Mouse (Mus musculus): ENCODE results near the gene Ntsr2.

The Ntsr2 gene

GRCm38 (mm10) chr12:16653332-16654093 lies at the start of gene Ntsr2:
TSS of gene Ntsr2 (plus strand) at chr12:16653382.
- H3K36me3 ChIP-seq (ENCODE audit: insufficient read depth, low read length) = no peaks in the 10 kb centered on the region
- H3K9me3 ChIP-seq (ENCODE audit: low read length) = no peaks in the 10 kb centered on the region
- H3K4me1 ChIP-seq (replicated peaks; ENCODE audit: low read depth, low read length) = no peaks in the 10 kb centered on the region; the same call in 1 of the 2 replicates
- H3K27me3 ChIP-seq (ENCODE audit: insufficient read depth, low read length) = peaks cover 82% of the 10 kb centered on the region
- no peak for TF ChIP-seq POU5F1 (IDR thresholded peaks at IDR 0.05; ENCODE audit: borderline replicate concordance, low read length)
- TF ChIP-seq CTCF (conservative IDR thresholded peaks at IDR 0.05; ENCODE audit: low read length) = no peak
- no peak for TF ChIP-seq NANOG (IDR thresholded peaks at IDR 0.05; ENCODE audit: borderline replicate concordance, low read length)
- H3K4me3 ChIP-seq (replicated peaks; ENCODE audit: low read length) = peak within 1 kb of the TSS; percentile 74

- H3K36me3 ChIP-seq (ENCODE audit: insufficient read depth, low read length) = no peaks in the 10 kb centered on the region
- no peak for TF ChIP-seq NANOG (IDR thresholded peaks at IDR 0.05; ENCODE audit: borderline replicate concordance, low read length)
- TF ChIP-seq POU5F1 (IDR thresholded peaks at IDR 0.05; ENCODE audit: borderline replicate concordance, low read length) = no peak
- no peak for TF ChIP-seq CTCF (conservative IDR thresholded peaks at IDR 0.05; ENCODE audit: low read length)
- H3K27me3 ChIP-seq (ENCODE audit: insufficient read depth, low read length) = no peaks in the 10 kb centered on the region
- no peaks in the 10 kb centered on the region for H3K4me1 ChIP-seq (replicated peaks; ENCODE audit: low read depth, low read length)
- H3K9me3 ChIP-seq (ENCODE audit: low read length) = no peaks in the 10 kb centered on the region
- no peak overlapping the region for H3K4me3 ChIP-seq (replicated peaks; ENCODE audit: low read length)
Observed at GRCm38 (mm10) chr12:16605624-16606023, 47.6 kb upstream of the Ntsr2 start.

GRCm38 (mm10) chr12:16610936-16611335 lies 42.2 kb upstream of the Ntsr2 start, which contains the start of gene Lpin1:
TSS of gene Lpin1 (minus strand) at chr12:16610966.
- H3K4me3 ChIP-seq (replicated peaks; ENCODE audit: low read length) = no peak within 1 kb of the TSS
- no peaks in the 10 kb centered on the region for H3K36me3 ChIP-seq (ENCODE audit: insufficient read depth, low read length)
- H3K9me3 ChIP-seq (ENCODE audit: low read length) = no peaks in the 10 kb centered on the region
- TF ChIP-seq POU5F1 (IDR thresholded peaks at IDR 0.05; ENCODE audit: borderline replicate concordance, low read length) (no peak), CTCF (conservative IDR thresholded peaks at IDR 0.05; ENCODE audit: low read length) (no peak), NANOG (IDR thresholded peaks at IDR 0.05; ENCODE audit: borderline replicate concordance, low read length) (no peak)
- H3K4me1 ChIP-seq (replicated peaks; ENCODE audit: low read depth, low read length) = no peaks in the 10 kb centered on the region
- no peaks in the 10 kb centered on the region for H3K27me3 ChIP-seq (ENCODE audit: insufficient read depth, low read length)

- Histone ChIP-seq H3K27me3 (ENCODE audit: insufficient read depth, low read length) (no peaks in the 10 kb centered on the region), H3K36me3 (ENCODE audit: insufficient read depth, low read length) (no peaks in the 10 kb centered on the region), H3K9me3 (ENCODE audit: low read length) (no peaks in the 10 kb centered on the region), H3K4me1 (replicated peaks; ENCODE audit: low read depth, low read length) (peaks cover 4% of the 10 kb centered on the region; the same call in 1 of the 2 replicates), H3K4me3 (replicated peaks; ENCODE audit: low read length) (no peak overlapping the region)
- TF ChIP-seq POU5F1 (IDR thresholded peaks at IDR 0.05; ENCODE audit: borderline replicate concordance, low read length) (no peak), CTCF (conservative IDR thresholded peaks at IDR 0.05; ENCODE audit: low read length) (no peak), NANOG (IDR thresholded peaks at IDR 0.05; ENCODE audit: borderline replicate concordance, low read length) (no peak)
Observed at GRCm38 (mm10) chr12:16614556-16614955, 38.6 kb upstream of the Ntsr2 start.

- Histone ChIP-seq H3K4me3 (replicated peaks; ENCODE audit: low read length) (no peak overlapping the region), H3K4me1 (replicated peaks; ENCODE audit: low read depth, low read length) (peaks cover 7% of the 10 kb centered on the region; the same call in 1 of the 2 replicates), H3K9me3 (ENCODE audit: low read length) (no peaks in the 10 kb centered on the region), H3K36me3 (ENCODE audit: insufficient read depth, low read length) (no peaks in the 10 kb centered on the region), H3K27me3 (ENCODE audit: insufficient read depth, low read length) (no peaks in the 10 kb centered on the region)
- TF ChIP-seq POU5F1 (IDR thresholded peaks at IDR 0.05; ENCODE audit: borderline replicate concordance, low read length) (no peak), NANOG (IDR thresholded peaks at IDR 0.05; ENCODE audit: borderline replicate concordance, low read length) (no peak)
Observed at GRCm38 (mm10) chr12:16615738-16616137, 37.4 kb upstream of the Ntsr2 start.

- Histone ChIP-seq H3K4me3 (replicated peaks; ENCODE audit: low read length) (no peak overlapping the region), H3K9me3 (ENCODE audit: low read length) (no peaks in the 10 kb centered on the region), H3K27me3 (ENCODE audit: insufficient read depth, low read length) (no peaks in the 10 kb centered on the region), H3K36me3 (ENCODE audit: insufficient read depth, low read length) (no peaks in the 10 kb centered on the region), H3K4me1 (replicated peaks; ENCODE audit: low read depth, low read length) (peaks cover 16% of the 10 kb centered on the region)
- TF ChIP-seq CTCF (conservative IDR thresholded peaks at IDR 0.05; ENCODE audit: low read length) (no peak), NANOG (IDR thresholded peaks at IDR 0.05; ENCODE audit: borderline replicate concordance, low read length) (no peak), POU5F1 (IDR thresholded peaks at IDR 0.05; ENCODE audit: borderline replicate concordance, low read length) (no peak)
Observed at GRCm38 (mm10) chr12:16618512-16619274, 34.5 kb upstream of the Ntsr2 start.

GRCm38 (mm10) chr12:16619453-16619852 lies 33.7 kb upstream of the Ntsr2 start:
- no peaks in the 10 kb centered on the region for H3K9me3 ChIP-seq (ENCODE audit: low read length)
- H3K27me3 ChIP-seq (ENCODE audit: insufficient read depth, low read length) = no peaks in the 10 kb centered on the region
- no peak overlapping the region for H3K4me3 ChIP-seq (replicated peaks; ENCODE audit: low read length)
- H3K36me3 ChIP-seq (ENCODE audit: insufficient read depth, low read length) = no peaks in the 10 kb centered on the region
- peaks cover 16% of the 10 kb centered on the region for H3K4me1 ChIP-seq (replicated peaks; ENCODE audit: low read depth, low read length)
- no peak for TF ChIP-seq CTCF (conservative IDR thresholded peaks at IDR 0.05; ENCODE audit: low read length)
- no peak for TF ChIP-seq NANOG (IDR thresholded peaks at IDR 0.05; ENCODE audit: borderline replicate concordance, low read length)
- no peak for TF ChIP-seq POU5F1 (IDR thresholded peaks at IDR 0.05; ENCODE audit: borderline replicate concordance, low read length)

- Histone ChIP-seq H3K4me3 (replicated peaks; ENCODE audit: low read length) (no peak overlapping the region), H3K4me1 (replicated peaks; ENCODE audit: low read depth, low read length) (peaks cover 16% of the 10 kb centered on the region), H3K27me3 (ENCODE audit: insufficient read depth, low read length) (no peaks in the 10 kb centered on the region), H3K36me3 (ENCODE audit: insufficient read depth, low read length) (no peaks in the 10 kb centered on the region), H3K9me3 (ENCODE audit: low read length) (no peaks in the 10 kb centered on the region)
- TF ChIP-seq CTCF (conservative IDR thresholded peaks at IDR 0.05; ENCODE audit: low read length) (no peak), POU5F1 (IDR thresholded peaks at IDR 0.05; ENCODE audit: borderline replicate concordance, low read length) (no peak), NANOG (IDR thresholded peaks at IDR 0.05; ENCODE audit: borderline replicate concordance, low read length) (no peak)
Observed at GRCm38 (mm10) chr12:16620230-16620629, 33.0 kb upstream of the Ntsr2 start.

Measured in E14TG2a.4 (cell line).